Mouse (Mus musculus): Measurements from ENCODE around the gene Olfr1392. TPM values are rescaled to one million over a fixed set of nuclear protein-coding genes. Genes with fewer than 3 reads are reported as not detected.
"Not testable (repeated sequence)": the region's sequence is repeated elsewhere in the genome, so short reads cannot be mapped to it uniquely, and the experiment has no call there.

Gene Olfr1392
- total RNA-seq (2012; rRNA removed) = not detected in 2 replicates

- H3K9me3 ChIP-seq (ENCODE audit: control insufficient read depth, insufficient read depth, low read depth, low read length); in situ Hi-C loops (cut with MboI; ENCODE audit: low sequenced_read_pairs in 2 of 2, unreplicated experiment in 2 of 2); H3K27ac ChIP-seq (ENCODE audit: insufficient read depth, low read depth, low read length, poor library complexity, severe bottlenecking); H3K9ac ChIP-seq (ENCODE audit: insufficient read depth, low read depth, low read length, poor library complexity, severe bottlenecking); H3K4me3 ChIP-seq (ENCODE audit: insufficient read depth in 1 of 2, low read depth in 1 of 2, low read length in 2 of 2, poor library complexity in 1 of 2, severe bottlenecking in 1 of 2); H3K36me3 ChIP-seq (ENCODE audit: control insufficient read depth, insufficient read depth, low read length, poor library complexity, severe bottlenecking); DNase-seq (ENCODE audit: low read depth, low spot score); H3K4me1 ChIP-seq (ENCODE audit: control insufficient read depth in 2 of 2, insufficient read depth in 2 of 2, low read length in 2 of 2, poor library complexity in 1 of 2): not testable (repeated sequence)
These were observed at the start of gene Olfr1392 for GRCm38 (mm10) chr11:49284982-49285381. Gene Olfr1392 (plus strand): TSS chr11:49285282.

GRCm38 (mm10) chr11:49235459-49236207 is 49.4 kb upstream of the Olfr1392 start:
- Histone ChIP-seq H3K36me3 (ENCODE audit: control insufficient read depth, insufficient read depth, low read length, poor library complexity, severe bottlenecking) (no peaks in the 10 kb centered on the region), H3K4me1 (ENCODE audit: control insufficient read depth in 2 of 2, insufficient read depth in 2 of 2, low read length in 2 of 2, poor library complexity in 1 of 2) (no peaks in the 10 kb centered on the region), H3K9me3 (ENCODE audit: control insufficient read depth, insufficient read depth, low read depth, low read length) (no peaks in the 10 kb centered on the region), H3K9ac (ENCODE audit: insufficient read depth, low read depth, low read length, poor library complexity, severe bottlenecking) (no peak overlapping the region), H3K27ac (ENCODE audit: insufficient read depth, low read depth, low read length, poor library complexity, severe bottlenecking) (no peak overlapping the region), H3K4me3 (ENCODE audit: insufficient read depth in 1 of 2, low read depth in 1 of 2, low read length in 2 of 2, poor library complexity in 1 of 2, severe bottlenecking in 1 of 2) (no peak overlapping the region)
- in situ Hi-C loops (cut with MboI; ENCODE audit: low sequenced_read_pairs in 2 of 2, unreplicated experiment in 2 of 2) = no loop called here
- TF ChIP-seq HCFC1 (IDR thresholded peaks at IDR 0.05; ENCODE audit: borderline replicate concordance, insufficient read depth, low read length) = no peak
- no peak for TF ChIP-seq MAFK (IDR thresholded peaks at IDR 0.05; ENCODE audit: insufficient read depth, low read depth, low read length)
- no peak for TF ChIP-seq CHD2 (IDR thresholded peaks at IDR 0.05; ENCODE audit: low read depth, low read length)
- no peak for TF ChIP-seq ZNF384 (IDR thresholded peaks at IDR 0.05; ENCODE audit: low read depth, low read length)
- no peak for TF ChIP-seq ZC3H11A (IDR thresholded peaks at IDR 0.05; ENCODE audit: borderline replicate concordance, low read depth, low read length)
- no peak for DNase-seq (ENCODE audit: low read depth, low spot score)

GRCm38 (mm10) chr11:49236891-49237290 is 48.2 kb upstream of the Olfr1392 start:
- DNase-seq (ENCODE audit: low read depth, low spot score) = no peak
- in situ Hi-C loops (cut with MboI; ENCODE audit: low sequenced_read_pairs in 2 of 2, unreplicated experiment in 2 of 2) = no loop called here

GRCm38 (mm10) chr11:49237532-49237931 is 47.5 kb upstream of the Olfr1392 start:
- H3K4me1 ChIP-seq (ENCODE audit: control insufficient read depth in 2 of 2, insufficient read depth in 2 of 2, low read length in 2 of 2, poor library complexity in 1 of 2) = no peaks in the 10 kb centered on the region
- no peak for DNase-seq (ENCODE audit: low read depth, low spot score)
- no peak overlapping the region for H3K9ac ChIP-seq (ENCODE audit: insufficient read depth, low read depth, low read length, poor library complexity, severe bottlenecking)
- no peak overlapping the region for H3K4me3 ChIP-seq (ENCODE audit: insufficient read depth in 1 of 2, low read depth in 1 of 2, low read length in 2 of 2, poor library complexity in 1 of 2, severe bottlenecking in 1 of 2)
- in situ Hi-C loops (cut with MboI; ENCODE audit: low sequenced_read_pairs in 2 of 2, unreplicated experiment in 2 of 2) = no loop called here
- no peaks in the 10 kb centered on the region for H3K9me3 ChIP-seq (ENCODE audit: control insufficient read depth, insufficient read depth, low read depth, low read length)
- no peaks in the 10 kb centered on the region for H3K36me3 ChIP-seq (ENCODE audit: control insufficient read depth, insufficient read depth, low read length, poor library complexity, severe bottlenecking)
- TF ChIP-seq CHD2 (IDR thresholded peaks at IDR 0.05; ENCODE audit: low read depth, low read length) (no peak), MAFK (IDR thresholded peaks at IDR 0.05; ENCODE audit: insufficient read depth, low read depth, low read length) (no peak), ZC3H11A (IDR thresholded peaks at IDR 0.05; ENCODE audit: borderline replicate concordance, low read depth, low read length) (no peak), ZNF384 (IDR thresholded peaks at IDR 0.05; ENCODE audit: low read depth, low read length) (no peak), HCFC1 (IDR thresholded peaks at IDR 0.05; ENCODE audit: borderline replicate concordance, insufficient read depth, low read length) (no peak)
- no peak overlapping the region for H3K27ac ChIP-seq (ENCODE audit: insufficient read depth, low read depth, low read length, poor library complexity, severe bottlenecking)

More at GRCm38 (mm10) chr11:49236891-49237290, 48.2 kb upstream of the Olfr1392 start:
- H3K4me1 ChIP-seq (ENCODE audit: control insufficient read depth in 2 of 2, insufficient read depth in 2 of 2, low read length in 2 of 2, poor library complexity in 1 of 2) = no peaks in the 10 kb centered on the region
- H3K36me3 ChIP-seq (ENCODE audit: control insufficient read depth, insufficient read depth, low read length, poor library complexity, severe bottlenecking) = no peaks in the 10 kb centered on the region
- H3K9me3 ChIP-seq (ENCODE audit: control insufficient read depth, insufficient read depth, low read depth, low read length) = no peaks in the 10 kb centered on the region
- no peak overlapping the region for H3K9ac ChIP-seq (ENCODE audit: insufficient read depth, low read depth, low read length, poor library complexity, severe bottlenecking)
- TF ChIP-seq HCFC1 (IDR thresholded peaks at IDR 0.05; ENCODE audit: borderline replicate concordance, insufficient read depth, low read length) (no peak), ZC3H11A (IDR thresholded peaks at IDR 0.05; ENCODE audit: borderline replicate concordance, low read depth, low read length) (no peak), MAFK (IDR thresholded peaks at IDR 0.05; ENCODE audit: insufficient read depth, low read depth, low read length) (no peak)
- no peak overlapping the region for H3K27ac ChIP-seq (ENCODE audit: insufficient read depth, low read depth, low read length, poor library complexity, severe bottlenecking)
- H3K4me3 ChIP-seq (ENCODE audit: insufficient read depth in 1 of 2, low read depth in 1 of 2, low read length in 2 of 2, poor library complexity in 1 of 2, severe bottlenecking in 1 of 2) = no peak overlapping the region

GRCm38 (mm10) chr11:49240310-49240709 is 44.8 kb upstream of the Olfr1392 start:
- in situ Hi-C loops (cut with MboI; ENCODE audit: low sequenced_read_pairs in 2 of 2, unreplicated experiment in 2 of 2) = no loop called here

More at GRCm38 (mm10) chr11:49240310-49240709, 44.8 kb upstream of the Olfr1392 start:
- TF ChIP-seq HCFC1 (IDR thresholded peaks at IDR 0.05; ENCODE audit: borderline replicate concordance, insufficient read depth, low read length) = no peak
- no peak for TF ChIP-seq ZNF384 (IDR thresholded peaks at IDR 0.05; ENCODE audit: low read depth, low read length)
- no peak for TF ChIP-seq MAFK (IDR thresholded peaks at IDR 0.05; ENCODE audit: insufficient read depth, low read depth, low read length)
- no peak overlapping the region for H3K9ac ChIP-seq (ENCODE audit: insufficient read depth, low read depth, low read length, poor library complexity, severe bottlenecking)
- no peak overlapping the region for H3K27ac ChIP-seq (ENCODE audit: insufficient read depth, low read depth, low read length, poor library complexity, severe bottlenecking)
- no peaks in the 10 kb centered on the region for H3K36me3 ChIP-seq (ENCODE audit: control insufficient read depth, insufficient read depth, low read length, poor library complexity, severe bottlenecking)
- H3K4me1 ChIP-seq (ENCODE audit: control insufficient read depth in 2 of 2, insufficient read depth in 2 of 2, low read length in 2 of 2, poor library complexity in 1 of 2) = peaks cover 0 to 2% of the 10 kb centered on the region in 2 experiments; a peak in 1 of 4 replicates
- DNase-seq (ENCODE audit: low read depth, low spot score) = no peak
- no peaks in the 10 kb centered on the region for H3K9me3 ChIP-seq (ENCODE audit: control insufficient read depth, insufficient read depth, low read depth, low read length)
- no peak overlapping the region for H3K4me3 ChIP-seq (ENCODE audit: insufficient read depth in 1 of 2, low read depth in 1 of 2, low read length in 2 of 2, poor library complexity in 1 of 2, severe bottlenecking in 1 of 2)
